Mouse (Mus musculus): Measurements from ENCODE around the gene Igfbp5.

The Igfbp5 gene

GRCm38 (mm10) chr1:72842666-72843459, 31.8 kb downstream of the Igfbp5 start:
- DNase-seq (ENCODE audit: low spot score in 2 of 2) = no peak

GRCm38 (mm10) chr1:72839791-72840190, 34.9 kb downstream of the Igfbp5 start:
- DNase-seq (ENCODE audit: low spot score in 2 of 2) = no peak

GRCm38 (mm10) chr1:72839356-72839755, 35.3 kb downstream of the Igfbp5 start:
- DNase-seq (ENCODE audit: low spot score in 2 of 2) = no peak

- DNase-seq (ENCODE audit: low spot score in 2 of 2) = no peak
Measured at GRCm38 (mm10) chr1:72833563-72833962, 41.1 kb downstream of the Igfbp5 start.

- DNase-seq (ENCODE audit: low spot score in 2 of 2) = no peak
Measured at GRCm38 (mm10) chr1:72832715-72833153, 42.0 kb downstream of the Igfbp5 start.

GRCm38 (mm10) chr1:72830485-72830884, 44.2 kb downstream of the Igfbp5 start:
- DNase-seq (ENCODE audit: low spot score in 2 of 2) = no peak

- no peak for DNase-seq (ENCODE audit: low spot score in 2 of 2)
Measured at GRCm38 (mm10) chr1:72828843-72829242, 45.8 kb downstream of the Igfbp5 start.

- no peak for DNase-seq (ENCODE audit: low spot score in 2 of 2)
Measured at GRCm38 (mm10) chr1:72827411-72828315, 47.0 kb downstream of the Igfbp5 start.

- no peak for DNase-seq (ENCODE audit: low spot score in 2 of 2)
Measured at GRCm38 (mm10) chr1:72826931-72827330, 47.8 kb downstream of the Igfbp5 start.

- DNase-seq (ENCODE audit: low spot score in 2 of 2) = no peak
Measured at GRCm38 (mm10) chr1:72826446-72826845, 48.2 kb downstream of the Igfbp5 start.

GRCm38 (mm10) chr1:72825921-72826320, 48.8 kb downstream of the Igfbp5 start:
- no peak for DNase-seq (ENCODE audit: low spot score in 2 of 2)

GRCm38 (mm10) chr1:72825286-72825685, 49.4 kb downstream of the Igfbp5 start:
- no peak for DNase-seq (ENCODE audit: low spot score in 2 of 2)

- no peak for DNase-seq (ENCODE audit: low spot score in 2 of 2)
Measured at GRCm38 (mm10) chr1:72824707-72825101, 50.0 kb downstream of the Igfbp5 start.

- peak in 1 of 2 experiments; percentile 27 for DNase-seq (ENCODE audit: low spot score in 2 of 2)
Measured at GRCm38 (mm10) chr1:72823751-72824706, 50.7 kb downstream of the Igfbp5 start, which contains the start of gene Igfbp2. TSS of gene Igfbp2 (plus strand) at chr1:72824503.

GRCm38 (mm10) chr1:72822893-72823292, 51.8 kb downstream of the Igfbp5 start:
- DNase-seq (ENCODE audit: low spot score in 2 of 2) = no peak

- DNase-seq (ENCODE audit: low spot score in 2 of 2) = no peak
Measured at GRCm38 (mm10) chr1:72819995-72820394, 54.7 kb downstream of the Igfbp5 start.

- no peak for DNase-seq (ENCODE audit: low spot score in 2 of 2)
Measured at GRCm38 (mm10) chr1:72815616-72816015, 59.1 kb downstream of the Igfbp5 start.

GRCm38 (mm10) chr1:72815184-72815583, 59.5 kb downstream of the Igfbp5 start:
- DNase-seq (ENCODE audit: low spot score in 2 of 2) = no peak

GRCm38 (mm10) chr1:72813639-72814403, 60.9 kb downstream of the Igfbp5 start:
- no peak for DNase-seq (ENCODE audit: low spot score in 2 of 2)

- no peak for DNase-seq (ENCODE audit: low spot score in 2 of 2)
Measured at GRCm38 (mm10) chr1:72813089-72813638, 61.5 kb downstream of the Igfbp5 start.

All from frontal cortex, postnatal 25 days (tissue).